ENCODE assay signal across 16 mouse cellular contexts in the genomic region with DNA sequence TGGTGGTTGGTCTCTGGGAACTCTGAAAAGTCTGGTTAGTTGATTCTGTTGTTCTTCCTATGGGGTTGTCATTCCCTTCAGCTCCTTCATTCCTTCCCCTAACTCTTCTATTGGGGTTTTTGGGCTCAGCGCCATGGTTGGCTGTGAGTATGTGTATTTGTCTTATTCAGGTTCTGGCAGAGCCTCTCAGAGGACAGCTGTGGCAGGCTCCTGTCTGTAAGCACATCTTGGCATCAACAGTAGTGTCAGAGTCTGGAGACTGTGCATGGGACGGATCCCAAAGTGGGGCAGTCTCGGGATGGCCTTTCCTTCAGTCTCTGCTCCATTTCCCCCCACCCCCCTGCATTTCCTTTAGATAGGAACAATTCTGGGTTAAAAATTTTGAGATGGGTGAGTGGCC.
DNase-seq lines count a peak whose midpoint lies in the region; ATAC-seq lines count a peak whose summit lies in the region.
"Had no signal": no experiment of that assay in that cellular context is flagged by ENCODE, and none has a peak within 500 bp of the region (broad histone marks: within the 10 kb centered on the region; RNA-seq: fewer than 3 reads in every experiment).

No protein-coding gene starts in this region.

- no peak overlapping the region for H3K4me2 ChIP-seq in forebrain, embryonic 14.5 days (ENCODE audit: low read length)
- no peak overlapping the region for H3K4me2 ChIP-seq in forebrain, embryonic 12.5 days
- H3K4me2 ChIP-seq in hindbrain, embryonic 16.5 days (ENCODE audit: low read length), result no peak overlapping the region
- H3K4me2 ChIP-seq in hindbrain, embryonic 11.5 days (replicated peaks; ENCODE audit: low read depth, low read length), result no peak overlapping the region
- H3K4me2 ChIP-seq: limb, embryonic 13.5 days; midbrain, embryonic 11.5 days had no signal

- H3K4me1 ChIP-seq in forebrain, embryonic 14.5 days (ENCODE audit: control insufficient read depth, insufficient read depth, low read length), result peaks cover under 1% of the 10 kb centered on the region; the same call in 1 of the 2 replicates
- H3K4me1 ChIP-seq in forebrain, embryonic 12.5 days, result no peaks in the 10 kb centered on the region; the same call in 1 of the 2 replicates
- no peaks in the 10 kb centered on the region for H3K4me1 ChIP-seq in hindbrain, embryonic 16.5 days (ENCODE audit: control insufficient read depth, insufficient read depth, low read depth, low read length)
- H3K4me1 ChIP-seq in hindbrain, embryonic 11.5 days (replicated peaks; ENCODE audit: control insufficient read depth, insufficient read depth, low read length), result no peaks in the 10 kb centered on the region
- H3K4me1 ChIP-seq: limb, embryonic 13.5 days had no signal

- 77% methylated on average over 3 of the region's 3 CpGs for WGBS in forebrain, embryonic 14.5 days
- WGBS in forebrain, embryonic 12.5 days, result 87% methylated on average over 3 of the region's 3 CpGs
- WGBS in hindbrain, embryonic 16.5 days, result 53% methylated on average over 3 of the region's 3 CpGs
- 92% methylated on average over 3 of the region's 3 CpGs for WGBS in hindbrain, embryonic 11.5 days

- no peak overlapping the region for H3K4me3 ChIP-seq in forebrain, embryonic 14.5 days (ENCODE audit: low read depth, low read length)
- no peak overlapping the region for H3K4me3 ChIP-seq in forebrain, embryonic 12.5 days (replicated peaks)
- H3K4me3 ChIP-seq in hindbrain, embryonic 16.5 days (ENCODE audit: low read length), result no peak overlapping the region
- H3K4me3 ChIP-seq in hindbrain, embryonic 11.5 days (ENCODE audit: low read depth, low read length), result no peak overlapping the region
- H3K4me3 ChIP-seq: limb, embryonic 13.5 days had no signal

- H3K27ac ChIP-seq in forebrain, embryonic 14.5 days (ENCODE audit: low read depth, low read length), result no peak overlapping the region
- H3K27ac ChIP-seq in forebrain, embryonic 12.5 days, result no peak overlapping the region
- no peak overlapping the region for H3K27ac ChIP-seq in hindbrain, embryonic 16.5 days (ENCODE audit: low read depth, low read length)
- H3K27ac ChIP-seq in hindbrain, embryonic 11.5 days (ENCODE audit: low read depth, low read length), result no peak overlapping the region
- H3K27ac ChIP-seq: limb, embryonic 13.5 days; stomach, postnatal 0 days had no signal

- no peaks in the 10 kb centered on the region for H3K27me3 ChIP-seq in forebrain, embryonic 14.5 days (replicated peaks; ENCODE audit: control insufficient read depth, insufficient read depth, low read length)
- no peaks in the 10 kb centered on the region for H3K27me3 ChIP-seq in forebrain, embryonic 12.5 days
- H3K27me3 ChIP-seq in hindbrain, embryonic 16.5 days (replicated peaks; ENCODE audit: control insufficient read depth, insufficient read depth, low read length), result no peaks in the 10 kb centered on the region
- H3K27me3 ChIP-seq in hindbrain, embryonic 11.5 days (ENCODE audit: control insufficient read depth, insufficient read depth, low read length), result no peaks in the 10 kb centered on the region
- H3K27me3 ChIP-seq: limb, embryonic 13.5 days had no signal

- peak; percentile 83 for ATAC-seq in forebrain, embryonic 14.5 days
- ATAC-seq in forebrain, embryonic 12.5 days (ENCODE audit: low FRiP score), result no peak
- ATAC-seq in hindbrain, embryonic 16.5 days, result peak; percentile 72; the same call in 1 of the 2 replicates
- ATAC-seq in hindbrain, embryonic 11.5 days (ENCODE audit: low FRiP score), result no peak

- H3K9ac ChIP-seq in forebrain, embryonic 14.5 days (ENCODE audit: low read length), result no peak overlapping the region
- H3K9ac ChIP-seq in forebrain, embryonic 12.5 days, result no peak overlapping the region
- H3K9ac ChIP-seq in hindbrain, embryonic 16.5 days (ENCODE audit: low read depth, low read length), result no peak overlapping the region
- H3K9ac ChIP-seq in hindbrain, embryonic 11.5 days (ENCODE audit: low read depth, low read length), result no peak overlapping the region
- H3K9ac ChIP-seq: limb, embryonic 13.5 days had no signal

- H3K36me3 ChIP-seq in forebrain, embryonic 14.5 days (ENCODE audit: control insufficient read depth, insufficient read depth, low read length), result no peaks in the 10 kb centered on the region
- no peaks in the 10 kb centered on the region for H3K36me3 ChIP-seq in forebrain, embryonic 12.5 days (replicated peaks)
- no peaks in the 10 kb centered on the region for H3K36me3 ChIP-seq in hindbrain, embryonic 16.5 days (ENCODE audit: control insufficient read depth, insufficient read depth, low read length)
- no peaks in the 10 kb centered on the region for H3K36me3 ChIP-seq in hindbrain, embryonic 11.5 days (ENCODE audit: control insufficient read depth, insufficient read depth, low read length)
- H3K36me3 ChIP-seq: limb, embryonic 13.5 days had no signal

- peak; percentile 57 for DNase-seq in forebrain, embryonic 14.5 days (ENCODE audit: low spot score)
- no peak for DNase-seq in hindbrain, embryonic 11.5 days (ENCODE audit: low spot score)
- peak; percentile 22 for DNase-seq in gastrocnemius, postnatal 10 days
- DNase-seq in lung, postnatal 10 days, result peak; percentile 61
- no peak for DNase-seq in layer of hippocampus, adult 11-12 months (ENCODE audit: low spot score)
- DNase-seq in kidney, postnatal 14 days, result no peak
- DNase-seq: cerebellum, adult 18-20 months; kidney, adult 18-20 months; kidney, postnatal 36 days; layer of hippocampus, postnatal 36 days; thymus, postnatal 25 days had no signal

- no peaks in the 10 kb centered on the region for H3K9me3 ChIP-seq in forebrain, embryonic 14.5 days (replicated peaks; ENCODE audit: control insufficient read depth, low read length)
- H3K9me3 ChIP-seq in forebrain, embryonic 12.5 days, result no peaks in the 10 kb centered on the region
- no peaks in the 10 kb centered on the region for H3K9me3 ChIP-seq in hindbrain, embryonic 16.5 days (ENCODE audit: control insufficient read depth, low read length)
- no peaks in the 10 kb centered on the region for H3K9me3 ChIP-seq in hindbrain, embryonic 11.5 days (ENCODE audit: control insufficient read depth, low read length)
- H3K9me3 ChIP-seq: limb, embryonic 13.5 days had no signal

Comparison
In these comparisons a context has a peak if more than half of its experiments do, and no peak if none do; other contexts are left out.
1. ATAC-seq: peak in forebrain, embryonic 14.5 days (single experiment) and hindbrain, embryonic 16.5 days (single experiment); none in forebrain, embryonic 12.5 days (single experiment) and hindbrain, embryonic 11.5 days (single experiment).
2. DNase-seq: peak in forebrain, embryonic 14.5 days (single experiment), gastrocnemius, postnatal 10 days (single experiment) and lung, postnatal 10 days (single experiment); none in hindbrain, embryonic 11.5 days (single experiment), layer of hippocampus, adult 11-12 months (single experiment) and kidney, postnatal 14 days (single experiment).